Comparison of ENCODE assay signal across 9 mouse cellular contexts in genomic region chr9:52046686-52047085, GRCm38 (mm10). TPM values are rescaled to one million over a fixed set of nuclear protein-coding genes. Genes with fewer than 3 reads are reported as not detected.
A peak's percentile ranks its signal among the peaks of the same experiment; 100 is the strongest.
DNase-seq lines count a peak whose midpoint lies in the region; TF ChIP-seq lines count a peak whose summit lies in the region.
"Had no signal": no experiment of that assay in that cellular context is flagged by ENCODE, and none has a peak within 500 bp of the region (broad histone marks: within the 10 kb centered on the region; RNA-seq: fewer than 3 reads in every experiment).

No protein-coding gene starts in this region.

- H3K27ac ChIP-seq in embryonic fibroblast, embryonic 13.5 days (ENCODE audit: insufficient read depth, low read length) = 0 out of 2 replicates have a peak overlapping the region, but pooled peaks have one; percentile 93
- peak overlapping the region; percentile 100 for H3K27ac ChIP-seq in kidney, adult 2 months (ENCODE audit: insufficient read depth, low read depth, low read length)
- H3K27ac ChIP-seq in midbrain, embryonic 10.5 days (replicated peaks) = peak overlapping the region; percentile 100; the same call in 1 of the 2 replicates

- H3K36me3 ChIP-seq in kidney, adult 2 months (ENCODE audit: control insufficient read depth, insufficient read depth, low read length) = no peaks in the 10 kb centered on the region
- no peaks in the 10 kb centered on the region for H3K36me3 ChIP-seq in midbrain, embryonic 10.5 days

- H3K9me3 ChIP-seq in midbrain, embryonic 10.5 days (replicated peaks) = no peaks in the 10 kb centered on the region

- peaks cover 3% of the 10 kb centered on the region; the same call in 1 of the 2 replicates for H3K4me1 ChIP-seq in embryonic fibroblast, embryonic 13.5 days (ENCODE audit: control insufficient read depth, insufficient read depth, low read length)
- peaks cover 19% of the 10 kb centered on the region for H3K4me1 ChIP-seq in kidney, adult 2 months (ENCODE audit: control insufficient read depth, insufficient read depth, low read length)
- H3K4me1 ChIP-seq in midbrain, embryonic 10.5 days = peaks cover 32% of the 10 kb centered on the region

- TF ChIP-seq POLR2A in embryonic fibroblast, embryonic 13.5 days (IDR thresholded peaks at IDR 0.05; ENCODE audit: low read depth, low read length) = no peak
- TF ChIP-seq POLR2A in kidney, adult 2 months (IDR thresholded peaks at IDR 0.05; ENCODE audit: low read depth, low read length) = no peak

- no peaks in the 10 kb centered on the region for H3K27me3 ChIP-seq in kidney, adult 2 months (replicated peaks; ENCODE audit: control insufficient read depth, insufficient read depth, low read length)
- H3K27me3 ChIP-seq in midbrain, embryonic 10.5 days (ENCODE audit: low read depth, poor library complexity, severe bottlenecking) = no peaks in the 10 kb centered on the region

- DNase-seq in embryo, embryonic 10.5 days (ENCODE audit: low spot score) = peak; percentile 13
- no peak for DNase-seq in embryo, embryonic 10 days (ENCODE audit: low spot score)
- peak; percentile 78 for DNase-seq in kidney, adult 2 months
- DNase-seq in midbrain, embryonic 10.5 days (ENCODE audit: low spot score) = no peak
- no peak for DNase-seq in B cell, adult 2 months
- no peak for DNase-seq in right cerebral cortex, postnatal 14 days
- no peak for DNase-seq in spleen, postnatal 10 days (ENCODE audit: low spot score in 2 of 2)
- DNase-seq: retina, postnatal 1 day had no signal

- no peak for TF ChIP-seq CTCF in embryonic fibroblast, embryonic 13.5 days (IDR thresholded peaks at IDR 0.05; ENCODE audit: borderline replicate concordance, insufficient read depth, low read length)
- no peak for TF ChIP-seq CTCF in kidney, adult 2 months (conservative IDR thresholded peaks at IDR 0.05; ENCODE audit: insufficient read depth, insufficient read length, low read depth, low read length)

- peak overlapping the region; percentile 94; the same call in 1 of the 2 replicates for H3K4me3 ChIP-seq in embryonic fibroblast, embryonic 13.5 days (ENCODE audit: insufficient read depth, low read length)
- no peak overlapping the region for H3K4me3 ChIP-seq in kidney, adult 2 months (ENCODE audit: insufficient read depth, low read depth, low read length)
- H3K4me3 ChIP-seq in midbrain, embryonic 10.5 days = peak overlapping the region; percentile 97

- WGBS in kidney, adult 2 months = 17% methylated on average over 5 of the region's 5 CpGs
- WGBS in midbrain, embryonic 10.5 days = 29% methylated on average over 5 of the region's 5 CpGs

RNA-seq across cellular contexts. Expression of gene Rdx, which starts 0.3 kb away (rescaled TPM):
- 106 and 131 TPM in 2 replicates for polyA plus RNA-seq in embryonic fibroblast, embryonic 13.5 days (2011; ENCODE audit: insufficient read length, low read depth, missing spikeins)
- polyA plus RNA-seq in kidney, adult 2 months (2012; rRNA removed) = 25.5 and 39.2 TPM in 2 replicates
- polyA plus RNA-seq in midbrain, embryonic 10.5 days (2016; fragmentation: Nextera tagmentation; extraction: Ambion mirVana) = 159 and 160 TPM in 2 replicates

Comparison
In these comparisons a context has a peak if more than half of its experiments do, and no peak if none do; other contexts are left out.
1. DNase-seq: peak in embryo, embryonic 10.5 days (single experiment) and kidney, adult 2 months (single experiment); none in embryo, embryonic 10 days (single experiment), midbrain, embryonic 10.5 days (single experiment), B cell, adult 2 months (0 of 2), right cerebral cortex, postnatal 14 days (single experiment) and spleen, postnatal 10 days (0 of 2).
2. Peak in every context shown above with its lines, with median percentiles within 50 percentile points of each other: H3K27ac ChIP-seq.